Mouse (Mus musculus) heart, embryonic 14.5 days (tissue): ENCODE data around the gene Cuedc2. TPM values are rescaled to one million over a fixed set of nuclear protein-coding genes. Genes with fewer than 3 reads are reported as not detected.

Experiments
- ATAC-seq: fragments of 200-750 bp; cut with Nextera tagmentation; 2 replicates; pipeline ENCODE4 v1.8.0; 2017; ENCODE audit warnings: low read depth, moderate TSS enrichment; ENCODE audit not compliant: insufficient number of reproducible peaks, insufficient read depth, low FRiP score
- H3K27ac ChIP-seq, 2 experiments: fragments of 200-500 bp in 1 of 2; fragments of 300-500 bp in 1 of 2; sonication (generic) in 1 of 2; replicated peaks in 1 of 2; 2 replicates each; pipeline ENCODE4 v1.5.1; 2012 to 2014; ENCODE audit warnings: low read depth in 2 of 2, low read length in 2 of 2, control low read depth in 1 of 2, mild to moderate bottlenecking in 1 of 2, mixed read lengths in 1 of 2; ENCODE audit not compliant: control insufficient read depth in 1 of 2, insufficient read depth in 1 of 2
- H3K27me3 ChIP-seq: fragments of 300-500 bp; sonication (generic); 2 replicates; pipeline ENCODE4 v1.6.1; 2014; ENCODE audit warnings: mild to moderate bottlenecking, low read length, control low read depth; ENCODE audit not compliant: control insufficient read depth, insufficient read depth
- H3K36me3 ChIP-seq: fragments of 300-500 bp; sonication (generic); 2 replicates; pipeline ENCODE4 v1.6.1; 2014; ENCODE audit warnings: mild to moderate bottlenecking, control low read depth, low read length, mixed read lengths; ENCODE audit not compliant: control insufficient read depth, insufficient read depth
- H3K4me1 ChIP-seq, 2 experiments: fragments of 200-500 bp in 1 of 2; fragments of 300-500 bp in 1 of 2; sonication (generic) in 1 of 2; 2 replicates each; pipeline ENCODE4 v1.6.1; 2012 to 2014; ENCODE audit warnings: low read length in 2 of 2, control low read depth in 1 of 2, mixed read lengths in 1 of 2; ENCODE audit not compliant: control insufficient read depth in 2 of 2, insufficient read depth in 2 of 2
- H3K4me2 ChIP-seq: fragments of 300-500 bp; sonication (generic); 2 replicates; pipeline ENCODE4 v1.6.1; 2014; ENCODE audit warnings: mild to moderate bottlenecking, low read length
- H3K4me3 ChIP-seq, 2 experiments: fragments of 200-500 bp in 1 of 2; fragments of 300-500 bp in 1 of 2; sonication (generic) in 1 of 2; 2 replicates each; pipeline ENCODE4 v1.5.1; 2012 to 2014; ENCODE audit warnings: low read length in 2 of 2, mild to moderate bottlenecking in 2 of 2, control low read depth in 1 of 2, low read depth in 1 of 2, moderate library complexity in 1 of 2; ENCODE audit not compliant: control insufficient read depth in 1 of 2, insufficient read depth in 1 of 2
- H3K9ac ChIP-seq: fragments of 300-500 bp; sonication (generic); 2 replicates; pipeline ENCODE4 v1.6.1; 2014; ENCODE audit warnings: mild to moderate bottlenecking, low read length
- H3K9me3 ChIP-seq: fragments of 300-500 bp; sonication (generic); 2 replicates; pipeline ENCODE4 v1.6.1; 2016; ENCODE audit warnings: low read length, control low read depth; ENCODE audit not compliant: control insufficient read depth
- WGBS: fragments of 180-500 bp; shearing (Covaris S2); extraction: QIAGEN DNeasy Blood & Tissue Kit; methylation state at CpG from one replicate; pipeline ENCODE4 v1.1.7; 2014; 5-methylcytosine and 5-hydroxymethylcytosine counted together
- polyA plus RNA-seq: library from polyadenylated mRNA; unstranded; fragments of >200 nt; fragmentation: Nextera tagmentation; extraction: Ambion mirVana; gene quantifications from 2 replicates; pipeline ENCODE4 v1.2.1, GENCODE M21; 2014

Gene Cuedc2
- polyA plus RNA-seq, 1 experiment from 2014 or later = 125 TPM

DNA sequence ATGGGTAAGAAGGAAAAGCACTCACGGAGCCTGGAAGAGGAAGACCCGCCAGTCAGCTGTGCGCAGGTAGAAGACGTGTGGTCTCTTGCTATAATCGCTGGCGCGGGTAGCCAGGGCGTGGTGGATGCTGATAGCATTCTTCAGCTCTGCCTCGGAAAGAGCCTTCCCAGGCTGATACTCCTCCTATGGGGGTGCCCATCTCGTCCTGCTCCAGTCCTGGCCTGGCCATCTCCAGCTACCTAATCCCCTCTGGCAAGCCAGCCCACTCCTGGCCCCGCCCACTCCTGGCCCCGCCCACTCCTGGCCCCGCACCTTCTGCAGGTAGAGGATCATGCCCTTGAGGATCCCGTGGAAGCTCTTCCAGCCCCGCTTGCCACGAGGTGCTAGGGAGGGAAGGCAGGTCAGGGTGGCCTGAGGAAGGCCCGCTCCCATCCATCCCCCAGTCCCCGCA is 24.3 kb downstream of the Cuedc2 start:
- H3K4me2 ChIP-seq = no peak overlapping the region
- peaks cover 15 to 32% of the 10 kb centered on the region in 2 experiments for H3K4me1 ChIP-seq
- no peak overlapping the region for H3K4me3 ChIP-seq
- H3K27ac ChIP-seq = no peak overlapping the region
- H3K9ac ChIP-seq = no peak overlapping the region
- no peaks in the 10 kb centered on the region for H3K9me3 ChIP-seq
- peaks cover 57% of the 10 kb centered on the region for H3K27me3 ChIP-seq
- WGBS = 17% methylated on average over 18 of the region's 18 CpGs
- no peak for ATAC-seq
- H3K36me3 ChIP-seq = peaks cover 31% of the 10 kb centered on the region

- H3K27me3 ChIP-seq = peaks cover 51% of the 10 kb centered on the region
- H3K4me1 ChIP-seq = peaks cover 15 to 34% of the 10 kb centered on the region in 2 experiments
- H3K27ac ChIP-seq = no peak overlapping the region
- no peak for ATAC-seq
- 73% methylated on average over 6 of the region's 6 CpGs for WGBS
- no peaks in the 10 kb centered on the region for H3K9me3 ChIP-seq
- H3K4me3 ChIP-seq = no peak overlapping the region
- H3K4me2 ChIP-seq = no peak overlapping the region
- H3K9ac ChIP-seq = no peak overlapping the region
- H3K36me3 ChIP-seq = peaks cover 31% of the 10 kb centered on the region
Observed at GRCm38 (mm10) chr19:46313591-46313990, 24.9 kb downstream of the Cuedc2 start.

- Histone ChIP-seq H3K27me3 (peaks cover 48% of the 10 kb centered on the region), H3K4me1 (peaks cover 15 to 35% of the 10 kb centered on the region in 2 experiments), H3K9me3 (no peaks in the 10 kb centered on the region), H3K9ac (no peak overlapping the region), H3K4me3 (no peak overlapping the region), H3K27ac (no peak overlapping the region), H3K36me3 (peaks cover 34% of the 10 kb centered on the region), H3K4me2 (no peak overlapping the region)
- ATAC-seq = no peak
- 75% methylated on average over 9 of the region's 9 CpGs for WGBS
Observed at GRCm38 (mm10) chr19:46313116-46313515, 25.4 kb downstream of the Cuedc2 start.

DNA sequence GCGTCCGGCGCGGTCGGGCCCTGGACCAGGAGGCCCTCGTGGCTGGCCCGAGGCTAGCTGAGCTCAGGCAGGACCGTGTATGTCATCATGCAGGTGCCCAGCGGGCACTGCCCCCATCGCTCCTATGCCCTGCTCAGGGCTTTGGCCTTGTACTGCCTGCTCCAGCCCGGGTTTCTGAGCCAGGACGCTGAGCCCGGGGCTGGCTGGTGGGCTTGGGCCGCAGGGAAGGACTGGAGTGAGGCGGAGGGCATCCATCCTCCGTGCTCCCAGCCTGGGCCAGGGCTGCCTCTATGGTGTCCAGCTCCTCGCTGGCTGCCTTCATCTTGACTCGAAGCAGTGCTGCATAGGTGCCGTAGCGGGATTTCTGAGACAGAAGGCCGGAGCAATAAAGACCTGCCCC is 25.9 kb downstream of the Cuedc2 start:
- Histone ChIP-seq H3K36me3 (peaks cover 39% of the 10 kb centered on the region), H3K4me1 (peaks cover 15 to 30% of the 10 kb centered on the region in 2 experiments), H3K4me2 (no peak overlapping the region), H3K9me3 (no peaks in the 10 kb centered on the region), H3K27ac (no peak overlapping the region), H3K9ac (no peak overlapping the region), H3K27me3 (peaks cover 48% of the 10 kb centered on the region), H3K4me3 (no peak overlapping the region)
- no peak for ATAC-seq
- 93% methylated on average over 21 of the region's 21 CpGs for WGBS

GRCm38 (mm10) chr19:46311341-46311740 is 27.2 kb downstream of the Cuedc2 start:
- Histone ChIP-seq H3K4me2 (no peak overlapping the region), H3K36me3 (peaks cover 43% of the 10 kb centered on the region), H3K27ac (no peak overlapping the region), H3K9me3 (no peaks in the 10 kb centered on the region), H3K4me3 (no peak overlapping the region), H3K9ac (no peak overlapping the region), H3K4me1 (peaks cover 15 to 24% of the 10 kb centered on the region in 2 experiments), H3K27me3 (peaks cover 45% of the 10 kb centered on the region)
- ATAC-seq = no peak
- 89% methylated on average over 9 of the region's 9 CpGs for WGBS

- peaks cover 11 to 21% of the 10 kb centered on the region in 2 experiments for H3K4me1 ChIP-seq
- H3K4me2 ChIP-seq = no peak overlapping the region
- no peak overlapping the region for H3K4me3 ChIP-seq
- peaks cover 40% of the 10 kb centered on the region for H3K27me3 ChIP-seq
- 87% methylated on average over 12 of the region's 12 CpGs for WGBS
- no peak for ATAC-seq
- no peak overlapping the region for H3K27ac ChIP-seq
- H3K9me3 ChIP-seq = no peaks in the 10 kb centered on the region
- H3K9ac ChIP-seq = no peak overlapping the region
- H3K36me3 ChIP-seq = peaks cover 43% of the 10 kb centered on the region
Observed at GRCm38 (mm10) chr19:46310312-46310865, 28.1 kb downstream of the Cuedc2 start.

GRCm38 (mm10) chr19:46309651-46310305 is 28.7 kb downstream of the Cuedc2 start:
- WGBS = 80% methylated on average over 21 of the region's 21 CpGs
- no peak overlapping the region for H3K4me2 ChIP-seq
- no peak overlapping the region for H3K9ac ChIP-seq
- ATAC-seq = no peak
- H3K9me3 ChIP-seq = no peaks in the 10 kb centered on the region
- no peak overlapping the region for H3K4me3 ChIP-seq
- H3K27ac ChIP-seq = no peak overlapping the region
- H3K4me1 ChIP-seq = peaks cover 7 to 18% of the 10 kb centered on the region in 2 experiments; a peak in 3 of 4 replicates
- peaks cover 34% of the 10 kb centered on the region for H3K27me3 ChIP-seq
- peaks cover 43% of the 10 kb centered on the region for H3K36me3 ChIP-seq
